Mouse (Mus musculus) embryonic fibroblast, embryonic 13.5 days (primary cell): ENCODE results near the gene Adamts20. TPM values are rescaled to one million over a fixed set of nuclear protein-coding genes. Genes with fewer than 3 reads are reported as not detected.

Experiments
- H3K27ac ChIP-seq: 2 replicates; pipeline ENCODE4 v1.5.1; 2012; ENCODE audit warnings: low read length, control low read depth, inconsistent platforms; ENCODE audit not compliant: insufficient read depth
- H3K4me1 ChIP-seq: 2 replicates; pipeline ENCODE4 v1.6.1; 2011; ENCODE audit warnings: low read length; ENCODE audit not compliant: control insufficient read depth, insufficient read depth
- H3K4me3 ChIP-seq: 2 replicates; pipeline ENCODE4 v1.5.1; 2011; ENCODE audit warnings: mild to moderate bottlenecking, control low read depth, low read length; ENCODE audit not compliant: insufficient read depth
- CTCF ChIP-seq: IDR thresholded peaks from 2 replicates; pipeline ENCODE4 v1.5.1; 2011; ENCODE audit warnings: mild to moderate bottlenecking, control low read depth, low read length, moderate library complexity, borderline replicate concordance; ENCODE audit not compliant: insufficient read depth
- POLR2A ChIP-seq: IDR thresholded peaks from 2 replicates; pipeline ENCODE4 v1.6.1; 2011; ENCODE audit warnings: low read depth, mild to moderate bottlenecking, control low read depth, low read length, moderate library complexity
- polyA plus RNA-seq: library from polyadenylated mRNA; stranded (reverse); fragments of >200 nt; gene quantifications from 2 replicates; pipeline ENCODE4 v1.2.4, GENCODE M21; 2011; ENCODE audit warnings: low read depth; ENCODE audit not compliant: missing spikeins, insufficient read length

The Adamts20 gene
- polyA plus RNA-seq, 1 experiment = 0.91 TPM

GRCm38 (mm10) chr15:94479513-94480136, 14.4 kb upstream of the Adamts20 start:
- Histone ChIP-seq H3K27ac (no peak overlapping the region), H3K4me1 (no peaks in the 10 kb centered on the region), H3K4me3 (no peak overlapping the region)
- TF ChIP-seq POLR2A = no peak
- TF ChIP-seq CTCF = no peak

DNA sequence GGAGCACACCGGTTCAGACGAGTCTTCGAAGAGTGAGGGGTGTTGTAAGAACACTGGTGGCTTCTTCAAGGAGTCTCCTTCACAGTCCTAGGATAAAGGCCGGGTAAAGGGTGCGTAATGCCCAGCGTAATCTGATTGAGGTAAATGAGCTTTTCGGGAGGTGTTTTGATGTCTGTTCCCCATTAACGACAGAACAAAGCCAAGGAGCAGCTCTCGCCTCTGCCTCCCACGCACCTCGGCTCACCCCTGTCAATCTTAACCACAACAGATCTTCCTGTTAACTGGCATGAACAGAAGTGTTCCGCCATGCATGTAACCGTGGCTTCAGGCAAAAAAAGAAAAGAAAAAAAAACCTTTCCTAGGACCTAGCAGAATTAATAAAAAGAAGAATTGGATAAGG, 13.5 kb upstream of the Adamts20 start:
- TF ChIP-seq CTCF = no peak
- no peak for TF ChIP-seq POLR2A
- Histone ChIP-seq H3K27ac (no peak overlapping the region), H3K4me3 (no peak overlapping the region), H3K4me1 (no peaks in the 10 kb centered on the region)

DNA sequence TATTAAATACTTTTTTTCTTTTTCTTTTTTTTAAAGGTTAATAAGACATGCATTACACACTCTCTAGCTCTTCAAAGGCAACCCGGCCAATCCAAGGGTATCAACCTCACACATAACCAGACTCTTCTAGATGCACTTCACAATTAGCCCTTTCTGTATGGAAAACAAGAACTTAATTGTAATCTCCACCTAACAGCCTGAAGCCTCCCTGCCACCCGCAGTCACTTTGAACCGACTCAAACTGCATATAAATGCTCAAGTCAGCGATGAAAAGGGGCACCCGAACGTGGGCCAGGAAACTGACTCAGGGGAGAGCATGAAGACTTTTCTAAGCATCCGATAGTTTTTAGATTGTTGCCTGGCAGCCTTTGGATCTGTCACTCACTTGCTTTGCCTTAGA, 12.1 kb upstream of the Adamts20 start:
- no peaks in the 10 kb centered on the region for H3K4me1 ChIP-seq
- H3K27ac ChIP-seq = no peak overlapping the region
- H3K4me3 ChIP-seq = no peak overlapping the region
- TF ChIP-seq CTCF (no peak), POLR2A (no peak)

- TF ChIP-seq CTCF (no peak), POLR2A (no peak)
- H3K4me1 ChIP-seq = no peaks in the 10 kb centered on the region
- no peak overlapping the region for H3K27ac ChIP-seq
- no peak overlapping the region for H3K4me3 ChIP-seq
Measured at GRCm38 (mm10) chr15:94475975-94476374, 10.8 kb upstream of the Adamts20 start.

DNA sequence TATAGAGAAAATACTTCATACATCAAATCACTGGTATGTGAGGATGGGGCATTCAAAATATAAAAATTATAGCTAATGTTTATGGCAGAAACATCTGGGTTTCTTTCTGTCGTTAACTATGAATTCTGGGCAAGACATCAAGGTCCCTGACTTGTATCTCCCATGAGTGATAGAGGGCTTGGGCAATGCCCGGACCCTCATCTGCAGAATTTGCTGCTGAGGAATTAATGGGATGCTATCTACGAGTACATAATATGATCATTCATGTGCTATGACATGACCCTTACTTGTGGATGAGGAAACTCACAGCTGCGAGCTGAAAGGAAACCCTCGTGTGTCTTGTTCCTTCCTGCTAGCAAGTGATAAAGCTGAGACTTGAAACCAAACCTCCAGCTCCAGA, 5.1 kb upstream of the Adamts20 start:
- Histone ChIP-seq H3K4me1 (no peaks in the 10 kb centered on the region), H3K27ac (no peak overlapping the region), H3K4me3 (no peak overlapping the region)
- TF ChIP-seq POLR2A (no peak), CTCF (no peak)

DNA sequence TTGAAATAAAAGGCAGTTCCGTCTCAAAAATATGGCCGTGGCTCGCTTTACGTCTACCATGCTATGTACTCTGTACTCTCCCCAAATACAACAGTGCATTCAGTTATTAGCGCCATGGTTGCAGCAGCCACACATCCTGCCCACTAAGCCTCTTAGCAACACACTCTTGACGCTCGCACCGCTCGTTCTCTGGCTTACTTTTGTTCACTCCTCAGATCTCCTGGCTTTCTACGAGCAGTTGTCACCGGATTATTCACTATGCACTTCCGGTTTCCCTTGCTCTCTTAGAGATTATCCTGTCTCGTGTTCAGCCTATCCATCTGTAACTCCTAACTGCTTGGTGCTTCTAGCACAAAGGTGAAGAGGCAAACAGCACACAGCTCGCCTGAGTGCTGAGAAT, 337 bp downstream of the Adamts20 start:
- Histone ChIP-seq H3K4me3 (no peak overlapping the region), H3K27ac (no peak overlapping the region), H3K4me1 (no peaks in the 10 kb centered on the region)
- TF ChIP-seq CTCF (no peak), POLR2A (no peak)

GRCm38 (mm10) chr15:94463251-94463650, 2.0 kb downstream of the Adamts20 start:
- Histone ChIP-seq H3K27ac (no peak overlapping the region), H3K4me3 (no peak overlapping the region), H3K4me1 (no peaks in the 10 kb centered on the region)
- TF ChIP-seq POLR2A (no peak), CTCF (0 out of 2 replicates have a peak, but pooled peaks have one; percentile 22)

GRCm38 (mm10) chr15:94462206-94462605, 3.0 kb downstream of the Adamts20 start:
- TF ChIP-seq POLR2A (no peak), CTCF (no peak)
- H3K27ac ChIP-seq = no peak overlapping the region
- no peak overlapping the region for H3K4me3 ChIP-seq
- no peaks in the 10 kb centered on the region for H3K4me1 ChIP-seq

GRCm38 (mm10) chr15:94461166-94461565, 4.1 kb downstream of the Adamts20 start:
- H3K27ac ChIP-seq = no peak overlapping the region
- no peak overlapping the region for H3K4me3 ChIP-seq
- TF ChIP-seq POLR2A (no peak), CTCF (no peak)
- H3K4me1 ChIP-seq = no peaks in the 10 kb centered on the region

- Histone ChIP-seq H3K4me3 (no peak overlapping the region), H3K4me1 (no peaks in the 10 kb centered on the region), H3K27ac (no peak overlapping the region)
- TF ChIP-seq POLR2A (no peak), CTCF (no peak)
Measured at GRCm38 (mm10) chr15:94457636-94458390, 7.4 kb downstream of the Adamts20 start.

- H3K4me1 ChIP-seq = no peaks in the 10 kb centered on the region
- no peak overlapping the region for H3K4me3 ChIP-seq
- TF ChIP-seq CTCF (no peak), POLR2A (no peak)
- H3K27ac ChIP-seq = no peak overlapping the region
Measured at GRCm38 (mm10) chr15:94452848-94453247, 12.4 kb downstream of the Adamts20 start.

- TF ChIP-seq CTCF (no peak), POLR2A (no peak)
Measured at GRCm38 (mm10) chr15:94451600-94451999, 13.6 kb downstream of the Adamts20 start.

More at GRCm38 (mm10) chr15:94451600-94451999, 13.6 kb downstream of the Adamts20 start:
- Histone ChIP-seq H3K4me3 (no peak overlapping the region), H3K27ac (no peak overlapping the region), H3K4me1 (no peaks in the 10 kb centered on the region)
